Mouse (Mus musculus) forebrain, embryonic 13.5 days (tissue): ENCODE results near the gene Sh2d2a. TPM values are rescaled to one million over a fixed set of nuclear protein-coding genes. Genes with fewer than 3 reads are reported as not detected.
"Not testable (repeated sequence)": the region's sequence is repeated elsewhere in the genome, so short reads cannot be mapped to it uniquely, and the experiment has no call there.

Experiments
- ATAC-seq: fragments of 200-750 bp; cut with Nextera tagmentation; 2 replicates; pipeline ENCODE4 v1.8.0; 2017
- H3K27ac ChIP-seq: fragments of 300-500 bp; sonication (generic); 2 replicates; pipeline ENCODE4 v1.5.1; 2015; ENCODE audit warnings: inconsistent platforms, mild to moderate bottlenecking, moderate library complexity
- H3K27me3 ChIP-seq: fragments of 300-500 bp; sonication (generic); 2 replicates; pipeline ENCODE4 v1.6.1; 2015; ENCODE audit warnings: mild to moderate bottlenecking, inconsistent platforms
- H3K36me3 ChIP-seq: fragments of 300-500 bp; sonication (generic); 2 replicates; pipeline ENCODE4 v1.6.1; 2015; ENCODE audit warnings: mild to moderate bottlenecking, inconsistent platforms; ENCODE audit not compliant: poor library complexity, severe bottlenecking
- H3K4me1 ChIP-seq: fragments of 300-500 bp; sonication (generic); 2 replicates; pipeline ENCODE4 v1.6.1; 2015; ENCODE audit warnings: inconsistent platforms
- H3K4me2 ChIP-seq: fragments of 300-500 bp; sonication (generic); 2 replicates; pipeline ENCODE4 v1.6.1; 2015; ENCODE audit warnings: inconsistent platforms, mild to moderate bottlenecking, moderate library complexity
- H3K4me3 ChIP-seq: fragments of 300-500 bp; sonication (generic); 2 replicates; pipeline ENCODE4 v1.5.1; 2015; ENCODE audit warnings: mild to moderate bottlenecking, inconsistent platforms
- H3K9ac ChIP-seq: fragments of 300-500 bp; sonication (generic); 2 replicates; pipeline ENCODE4 v1.6.1; 2015; ENCODE audit warnings: mild to moderate bottlenecking, inconsistent platforms
- H3K9me3 ChIP-seq: fragments of 300-500 bp; sonication (generic); replicated peaks from 2 replicates; pipeline ENCODE4 v1.6.1; 2016; ENCODE audit warnings: inconsistent platforms
- WGBS: fragments of 180-500 bp; shearing (Covaris S2); methylation state at CpG from one replicate; pipeline ENCODE4 v1.1.7; 2015; 5-methylcytosine and 5-hydroxymethylcytosine counted together
- polyA plus RNA-seq: library from polyadenylated mRNA; unstranded; fragments of >200 nt; fragmentation: Nextera tagmentation; extraction: Ambion mirVana; gene quantifications from 2 replicates; pipeline ENCODE4 v1.2.1, GENCODE M21; 2015

Sh2d2a gene
- polyA plus RNA-seq, 1 experiment from 2014 or later, result not detected

- H3K4me3 ChIP-seq, result no peak overlapping the region
- no peaks in the 10 kb centered on the region for H3K36me3 ChIP-seq
- no peak overlapping the region for H3K4me2 ChIP-seq
- no peak overlapping the region for H3K9ac ChIP-seq
- no peaks in the 10 kb centered on the region for H3K4me1 ChIP-seq
- no peaks in the 10 kb centered on the region for H3K27me3 ChIP-seq
- 79% methylated on average over 3 of the region's 3 CpGs for WGBS
- no peak for ATAC-seq
- H3K27ac ChIP-seq, result no peak overlapping the region
- no peaks in the 10 kb centered on the region for H3K9me3 ChIP-seq
Observed at GRCm38 (mm10) chr3:87899776-87900175, 53.2 kb downstream of the Sh2d2a start.

GRCm38 (mm10) chr3:87901036-87901624 is 54.6 kb downstream of the Sh2d2a start:
- Histone ChIP-seq H3K9ac (no peak overlapping the region), H3K4me2 (no peak overlapping the region), H3K4me1 (no peaks in the 10 kb centered on the region), H3K36me3 (no peaks in the 10 kb centered on the region), H3K27me3 (no peaks in the 10 kb centered on the region), H3K27ac (no peak overlapping the region), H3K4me3 (no peak overlapping the region), H3K9me3 (no peaks in the 10 kb centered on the region)
- ATAC-seq, result no peak
- 76% methylated on average over 1 of the region's 1 CpGs for WGBS

- not testable (repeated sequence) for H3K27ac ChIP-seq, H3K27me3 ChIP-seq, H3K4me3 ChIP-seq, H3K4me1 ChIP-seq, H3K9ac ChIP-seq, H3K36me3 ChIP-seq, ATAC-seq, H3K9me3 ChIP-seq, H3K4me2 ChIP-seq
- 81% methylated on average over 6 of the region's 6 CpGs for WGBS
Observed at GRCm38 (mm10) chr3:87901959-87902358, 55.4 kb downstream of the Sh2d2a start.

GRCm38 (mm10) chr3:87903821-87904220 is 57.3 kb downstream of the Sh2d2a start:
- WGBS, result 51% methylated on average over 5 of the region's 5 CpGs

More at GRCm38 (mm10) chr3:87903821-87904220, 57.3 kb downstream of the Sh2d2a start:
- Histone ChIP-seq H3K4me3 (no peak overlapping the region), H3K27me3 (no peaks in the 10 kb centered on the region), H3K36me3 (no peaks in the 10 kb centered on the region), H3K27ac (no peak overlapping the region), H3K9me3 (no peaks in the 10 kb centered on the region), H3K4me2 (no peak overlapping the region), H3K9ac (no peak overlapping the region), H3K4me1 (peaks cover 19% of the 10 kb centered on the region)
- ATAC-seq, result no peak

Other genes with a start within 250 kb of the Sh2d2a start
- 18.2 and 20.4 TPM in 2 replicates for gene Arhgef11, start 229.2 kb upstream of the Sh2d2a start, polyA plus RNA-seq
- gene Lrrc71, start 98.1 kb upstream of the Sh2d2a start, polyA plus RNA-seq, result 0.35 and 0.58 TPM in 2 replicates
- 0.53 and 0.88 TPM in 2 replicates for gene Ntrk1, start 51.6 kb upstream of the Sh2d2a start, polyA plus RNA-seq
- 0.33 and 0.43 TPM in 2 replicates for gene Insrr, start 49.8 kb upstream of the Sh2d2a start, polyA plus RNA-seq
- gene Pear1, start 22.4 kb upstream of the Sh2d2a start, polyA plus RNA-seq, result 4.7 and 4.8 TPM in 2 replicates
- 14.5 TPM in 2 replicates for gene Prcc, start 38.9 kb downstream of the Sh2d2a start, polyA plus RNA-seq
- 106 and 147 TPM in 2 replicates for gene Hdgf, start 59.6 kb downstream of the Sh2d2a start, polyA plus RNA-seq
- 70.2 and 77.2 TPM in 2 replicates for gene Mrpl24, start 72.8 kb downstream of the Sh2d2a start, polyA plus RNA-seq
- gene Isg20l2, start 83.6 kb downstream of the Sh2d2a start, polyA plus RNA-seq, result 61.8 and 63.0 TPM in 2 replicates
- 20.7 and 22.7 TPM in 2 replicates for gene Rrnad1, start 84.0 kb downstream of the Sh2d2a start, polyA plus RNA-seq
- 67.1 and 89.5 TPM in 2 replicates for gene Crabp2, start 101.9 kb downstream of the Sh2d2a start, polyA plus RNA-seq
- 76.3 and 79.9 TPM in 2 replicates for gene Nes, start 124.3 kb downstream of the Sh2d2a start, polyA plus RNA-seq
- 9.5 and 9.6 TPM in 2 replicates for gene Bcan, start 153.5 kb downstream of the Sh2d2a start, polyA plus RNA-seq
- 0.11 and 0.36 TPM in 2 replicates for gene Hapln2, start 180.8 kb downstream of the Sh2d2a start, polyA plus RNA-seq
- 29.7 and 30.7 TPM in 2 replicates for gene Gpatch4, start 196.4 kb downstream of the Sh2d2a start, polyA plus RNA-seq
- gene Naxe, start 211.7 kb downstream of the Sh2d2a start, polyA plus RNA-seq, result 154 and 157 TPM in 2 replicates
- not detected in 2 replicates for gene Ttc24, start 231.5 kb downstream of the Sh2d2a start, polyA plus RNA-seq
- 13.8 and 15.3 TPM in 2 replicates for gene Iqgap3, start 235.2 kb downstream of the Sh2d2a start, polyA plus RNA-seq